22 mouse cellular contexts compared by ENCODE assay signal in genomic region chr2:144746046-144746783, GRCm38 (mm10).
DNase-seq lines count a peak whose midpoint lies in the region; ATAC-seq and TF ChIP-seq lines count a peak whose summit lies in the region.
"Had no signal": no experiment of that assay in that cellular context is flagged by ENCODE, and none has a peak within 500 bp of the region (broad histone marks: within the 10 kb centered on the region; RNA-seq: fewer than 3 reads in every experiment).

No protein-coding gene starts in this region.

- H3K27ac ChIP-seq in gastrocnemius, adult 2 months: 0 out of 2 replicates have a peak overlapping the region, but pooled peaks have one; percentile 35
- H3K27ac ChIP-seq in midbrain, embryonic 11.5 days (ENCODE audit: low read depth, low read length): no peak overlapping the region
- no peak overlapping the region for H3K27ac ChIP-seq in midbrain, embryonic 14.5 days (replicated peaks; ENCODE audit: low read depth, low read length)
- no peak overlapping the region for H3K27ac ChIP-seq in lung, postnatal 0 days (ENCODE audit: low read length)
- no peak overlapping the region for H3K27ac ChIP-seq in midbrain, postnatal 0 days (ENCODE audit: low read depth, low read length)
- H3K27ac ChIP-seq: limb, embryonic 12.5 days; liver, embryonic 13.5 days; lung, embryonic 15.5 days; midbrain, embryonic 15.5 days; stomach, embryonic 15.5 days had no signal

- H3K4me3 ChIP-seq in gastrocnemius, adult 2 months: no peak overlapping the region
- H3K4me3 ChIP-seq in midbrain, embryonic 11.5 days (ENCODE audit: low read depth, low read length): no peak overlapping the region
- no peak overlapping the region for H3K4me3 ChIP-seq in midbrain, embryonic 14.5 days (replicated peaks; ENCODE audit: low read depth, low read length)
- no peak overlapping the region for H3K4me3 ChIP-seq in lung, postnatal 0 days (ENCODE audit: low read depth, low read length)
- H3K4me3 ChIP-seq in midbrain, postnatal 0 days (ENCODE audit: low read depth, low read length): no peak overlapping the region
- H3K4me3 ChIP-seq: limb, embryonic 12.5 days; liver, embryonic 13.5 days; lung, embryonic 15.5 days; midbrain, embryonic 15.5 days; stomach, embryonic 15.5 days had no signal

- WGBS in midbrain, embryonic 11.5 days: 69% methylated on average over 4 of the region's 4 CpGs
- 64% methylated on average over 4 of the region's 4 CpGs for WGBS in midbrain, embryonic 14.5 days
- 69% methylated on average over 4 of the region's 4 CpGs for WGBS in lung, postnatal 0 days
- 71% methylated on average over 4 of the region's 4 CpGs for WGBS in midbrain, postnatal 0 days

- no peaks in the 10 kb centered on the region for H3K9me3 ChIP-seq in midbrain, embryonic 11.5 days (ENCODE audit: control insufficient read depth, low read length)
- no peaks in the 10 kb centered on the region for H3K9me3 ChIP-seq in midbrain, embryonic 14.5 days (ENCODE audit: control insufficient read depth, low read length)
- H3K9me3 ChIP-seq in lung, postnatal 0 days (ENCODE audit: low read length): no peaks in the 10 kb centered on the region
- H3K9me3 ChIP-seq in midbrain, postnatal 0 days (ENCODE audit: low read length): no peaks in the 10 kb centered on the region
- H3K9me3 ChIP-seq: limb, embryonic 12.5 days; liver, embryonic 13.5 days; lung, embryonic 15.5 days; midbrain, embryonic 15.5 days; stomach, embryonic 15.5 days had no signal

- no peaks in the 10 kb centered on the region for H3K4me1 ChIP-seq in midbrain, embryonic 11.5 days (ENCODE audit: control insufficient read depth, insufficient read depth, low read length)
- no peaks in the 10 kb centered on the region for H3K4me1 ChIP-seq in midbrain, embryonic 14.5 days (ENCODE audit: control insufficient read depth, insufficient read depth, low read length)
- H3K4me1 ChIP-seq in lung, postnatal 0 days (ENCODE audit: insufficient read depth, low read depth, low read length): no peaks in the 10 kb centered on the region
- no peaks in the 10 kb centered on the region for H3K4me1 ChIP-seq in midbrain, postnatal 0 days (ENCODE audit: insufficient read depth, low read length)
- H3K4me1 ChIP-seq: liver, embryonic 13.5 days; lung, embryonic 15.5 days; midbrain, embryonic 15.5 days; stomach, embryonic 15.5 days had no signal

- no peak for TF ChIP-seq CTCF in gastrocnemius, adult 2 months (IDR thresholded peaks at IDR 0.05)
- TF ChIP-seq CTCF in lung, postnatal 0 days (IDR thresholded peaks at IDR 0.05): no peak
- TF ChIP-seq CTCF in midbrain, postnatal 0 days (IDR thresholded peaks at IDR 0.05): no peak

- no peaks in the 10 kb centered on the region for H3K36me3 ChIP-seq in midbrain, embryonic 11.5 days (ENCODE audit: control insufficient read depth, insufficient read depth, low read length)
- H3K36me3 ChIP-seq in midbrain, embryonic 14.5 days (ENCODE audit: control insufficient read depth, insufficient read depth, low read length): no peaks in the 10 kb centered on the region
- H3K36me3 ChIP-seq in lung, postnatal 0 days (ENCODE audit: insufficient read depth, low read length): no peaks in the 10 kb centered on the region
- H3K36me3 ChIP-seq in midbrain, postnatal 0 days (ENCODE audit: insufficient read depth, low read length): peaks cover 9% of the 10 kb centered on the region; the same call in 1 of the 2 replicates
- H3K36me3 ChIP-seq: limb, embryonic 12.5 days; liver, embryonic 13.5 days; lung, embryonic 15.5 days; midbrain, embryonic 15.5 days; stomach, embryonic 15.5 days had no signal

- peak; percentile 66 for DNase-seq in gastrocnemius, adult 2 months
- no peak for DNase-seq in gastrocnemius, postnatal 4 days (ENCODE audit: low spot score in 2 of 2)
- DNase-seq in midbrain, embryonic 11.5 days (ENCODE audit: low spot score, missing footprints): peak; percentile 57
- DNase-seq in midbrain, embryonic 14.5 days: no peak
- DNase-seq in fibroblast of lung, adult 2 months (ENCODE audit: low read depth): peak; percentile 58
- DNase-seq in skeletal muscle tissue, adult 2 months (ENCODE audit: low read depth, low spot score): peak; percentile 65
- DNase-seq in lung, postnatal 0 days (ENCODE audit: low spot score): no peak
- no peak for DNase-seq in midbrain, postnatal 0 days (ENCODE audit: low spot score)
- DNase-seq: adrenal gland, adult 2 months; cerebellum, adult 11 months; cerebellum, postnatal 14 days; embryo, embryonic 11 days; kidney, adult 9 months; kidney, postnatal 4 days; liver, embryonic 13.5 days; thymus, postnatal 14 days had no signal

- H3K27me3 ChIP-seq in midbrain, embryonic 11.5 days (ENCODE audit: control insufficient read depth, insufficient read depth, low read length): no peaks in the 10 kb centered on the region
- no peaks in the 10 kb centered on the region for H3K27me3 ChIP-seq in midbrain, embryonic 14.5 days (ENCODE audit: control insufficient read depth, insufficient read depth, low read length)
- H3K27me3 ChIP-seq in lung, postnatal 0 days (replicated peaks; ENCODE audit: insufficient read depth, low read length): no peaks in the 10 kb centered on the region
- no peaks in the 10 kb centered on the region for H3K27me3 ChIP-seq in midbrain, postnatal 0 days (ENCODE audit: insufficient read depth, low read length)
- H3K27me3 ChIP-seq: limb, embryonic 12.5 days; liver, embryonic 13.5 days; lung, embryonic 15.5 days; midbrain, embryonic 15.5 days; stomach, embryonic 15.5 days had no signal

- H3K4me2 ChIP-seq in midbrain, embryonic 11.5 days: no peak overlapping the region
- H3K4me2 ChIP-seq in midbrain, embryonic 14.5 days (ENCODE audit: low read length): no peak overlapping the region
- H3K4me2 ChIP-seq in lung, postnatal 0 days (replicated peaks; ENCODE audit: low read depth, low read length): no peak overlapping the region
- H3K4me2 ChIP-seq in midbrain, postnatal 0 days (ENCODE audit: low read depth, low read length, poor library complexity, severe bottlenecking): no peak overlapping the region
- H3K4me2 ChIP-seq: limb, embryonic 12.5 days; liver, embryonic 13.5 days; lung, embryonic 15.5 days; midbrain, embryonic 15.5 days; stomach, embryonic 15.5 days had no signal

- H3K9ac ChIP-seq in midbrain, embryonic 11.5 days (ENCODE audit: low read length): no peak overlapping the region
- no peak overlapping the region for H3K9ac ChIP-seq in midbrain, embryonic 14.5 days (replicated peaks; ENCODE audit: low read length)
- no peak overlapping the region for H3K9ac ChIP-seq in lung, postnatal 0 days (replicated peaks; ENCODE audit: low read depth)
- H3K9ac ChIP-seq in midbrain, postnatal 0 days (replicated peaks; ENCODE audit: low read length, poor library complexity, severe bottlenecking): no peak overlapping the region
- H3K9ac ChIP-seq: limb, embryonic 12.5 days; liver, embryonic 13.5 days; lung, embryonic 15.5 days; midbrain, embryonic 15.5 days; stomach, embryonic 15.5 days had no signal

- no peak for TF ChIP-seq EP300 in lung, postnatal 0 days (IDR thresholded peaks at IDR 0.05)

- intact Hi-C loops in gastrocnemius, adult 2 months (cut with DNase I): no loop called here

- ATAC-seq in midbrain, embryonic 11.5 days (ENCODE audit: low FRiP score): no peak
- ATAC-seq in midbrain, embryonic 14.5 days (ENCODE audit: low FRiP score, low TSS enrichment): no peak
- no peak for ATAC-seq in lung, postnatal 0 days
- ATAC-seq in midbrain, postnatal 0 days (ENCODE audit: low FRiP score): no peak
- ATAC-seq: forebrain, embryonic 16.5 days; inflammation-experienced regulatory T-cells, adult 6 months; midbrain, embryonic 15.5 days had no signal

Comparison
In these comparisons a context has a peak if more than half of its experiments do, and no peak if none do; other contexts are left out.
1. DNase-seq: peak in gastrocnemius, adult 2 months (single experiment), midbrain, embryonic 11.5 days (single experiment), fibroblast of lung, adult 2 months (single experiment) and skeletal muscle tissue, adult 2 months (single experiment); none in gastrocnemius, postnatal 4 days (0 of 2), midbrain, embryonic 14.5 days (single experiment), lung, postnatal 0 days (single experiment) and midbrain, postnatal 0 days (single experiment).